Mouse (Mus musculus) hindlimb bud, embryonic 11.5 days (tissue): ENCODE results near the gene Rrbp1.

Source experiments
- DNase-seq: peaks from one replicate; pipeline ENCODE4 v3.0.0-alpha.2; 2012; ENCODE audit warnings: low read depth, low spot score; ENCODE audit errors: extremely low spot score

Gene Rrbp1

GRCm38 (mm10) chr2:143962192-143962591 is 48.9 kb downstream of the Rrbp1 start:
- no peak for DNase-seq

- DNase-seq: no peak
Observed at GRCm38 (mm10) chr2:143955746-143956145, 55.3 kb downstream of the Rrbp1 start.

- no peak for DNase-seq
Observed at GRCm38 (mm10) chr2:143955004-143955403, 56.1 kb downstream of the Rrbp1 start.

GRCm38 (mm10) chr2:143953944-143954343 is 57.1 kb downstream of the Rrbp1 start:
- no peak for DNase-seq

- no peak for DNase-seq
Observed at GRCm38 (mm10) chr2:143951546-143952315, 59.3 kb downstream of the Rrbp1 start.

GRCm38 (mm10) chr2:143951028-143951420 is 60.0 kb downstream of the Rrbp1 start:
- no peak for DNase-seq

- DNase-seq: no peak
Observed at GRCm38 (mm10) chr2:143950290-143951027, 60.6 kb downstream of the Rrbp1 start.

GRCm38 (mm10) chr2:143949217-143949616 is 61.8 kb downstream of the Rrbp1 start:
- no peak for DNase-seq

GRCm38 (mm10) chr2:143948416-143948815 is 62.6 kb downstream of the Rrbp1 start:
- no peak for DNase-seq

- DNase-seq: no peak
Observed at GRCm38 (mm10) chr2:143947981-143948380, 63.1 kb downstream of the Rrbp1 start.

GRCm38 (mm10) chr2:143946399-143946798 is 64.7 kb downstream of the Rrbp1 start:
- DNase-seq: no peak

- DNase-seq: no peak
Observed at GRCm38 (mm10) chr2:143945466-143946075, 65.5 kb downstream of the Rrbp1 start.

GRCm38 (mm10) chr2:143944796-143945195 is 66.3 kb downstream of the Rrbp1 start:
- no peak for DNase-seq

- no peak for DNase-seq
Observed at GRCm38 (mm10) chr2:143940406-143940805, 70.7 kb downstream of the Rrbp1 start.

GRCm38 (mm10) chr2:143937861-143938260 is 73.2 kb downstream of the Rrbp1 start:
- no peak for DNase-seq

- no peak for DNase-seq
Observed at GRCm38 (mm10) chr2:143934439-143934838, 76.6 kb downstream of the Rrbp1 start.

GRCm38 (mm10) chr2:143933516-143933915 is 77.5 kb downstream of the Rrbp1 start:
- no peak for DNase-seq

GRCm38 (mm10) chr2:143932340-143932873 is 78.7 kb downstream of the Rrbp1 start:
- DNase-seq: no peak

- DNase-seq: no peak
Observed at GRCm38 (mm10) chr2:143929607-143930311, 81.3 kb downstream of the Rrbp1 start.

- no peak for DNase-seq
Observed at GRCm38 (mm10) chr2:143925826-143926225, 85.2 kb downstream of the Rrbp1 start.

- no peak for DNase-seq
Observed at GRCm38 (mm10) chr2:143924085-143924484, 87.0 kb downstream of the Rrbp1 start.
